Mouse (Mus musculus): ENCODE data around the gene Nsl1.

DNA sequence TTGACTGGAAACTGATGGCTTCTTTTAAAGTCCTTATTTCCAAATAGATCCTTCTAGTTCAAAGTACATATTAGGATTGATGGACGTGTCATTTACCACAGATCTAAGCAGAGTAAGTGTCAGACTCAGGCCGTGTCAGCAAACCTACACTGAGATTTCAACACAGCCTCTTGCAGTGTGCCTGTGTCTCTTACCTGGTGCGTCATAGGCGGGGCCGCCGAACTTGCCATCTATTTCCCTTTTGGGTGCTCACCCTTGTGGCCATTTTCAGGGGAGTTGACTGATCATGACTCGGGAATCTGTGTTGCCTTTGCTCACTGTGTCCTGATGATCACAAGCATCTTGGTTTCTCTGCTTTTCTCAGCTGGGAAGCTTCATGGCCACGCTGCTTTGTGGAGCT, 20.4 kb downstream of the Nsl1 start:
- TF ChIP-seq CTCF (IDR thresholded peaks at IDR 0.05; ENCODE audit: low read depth) = peak; percentile 7; the same call in 1 of the 2 replicates
- no peak; the same call in 1 of the 2 replicates for TF ChIP-seq EP300 (IDR thresholded peaks at IDR 0.05; ENCODE audit: low read depth)

Measured in liver, postnatal 0 days (tissue).